Mouse (Mus musculus): ENCODE measurements around the gene Appl1. TPM values are rescaled to one million over a fixed set of nuclear protein-coding genes. Genes with fewer than 3 reads are reported as not detected.

The Appl1 gene
- total RNA-seq, 2 experiments from 2014 or later, result 5.2 to 14.8 TPM

DNA sequence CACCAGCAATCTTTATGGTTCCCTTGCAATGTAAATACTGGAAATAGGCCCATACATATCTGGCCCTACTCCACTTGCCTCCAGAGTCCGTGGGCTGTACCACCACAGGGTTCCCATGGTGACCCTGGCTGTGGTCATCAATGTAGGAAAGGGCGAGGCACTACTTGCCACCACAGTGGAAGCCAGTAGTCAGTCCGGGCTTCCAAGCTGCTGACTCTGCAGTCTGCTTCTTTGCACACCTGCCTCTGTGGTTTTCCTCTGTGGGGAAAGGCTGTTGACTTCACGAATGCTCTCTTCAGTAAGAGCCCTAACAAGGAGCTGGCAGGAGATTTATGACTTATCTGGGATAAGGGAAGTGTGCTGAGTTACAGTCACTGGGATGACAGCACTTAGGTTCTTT, 92.3 kb downstream of the Appl1 start:
- ATAC-seq (replicated peaks; ENCODE audit: low FRiP score, low TSS enrichment, poor library complexity, severe bottlenecking), result no peak

Other genes with a start within 250 kb of the Appl1 start
- gene Asb14, start 76.7 kb downstream of the Appl1 start, total RNA-seq (2014; fragmentation: Nextera tagmentation), result 0.85 TPM in 1 of 2 replicates, not detected in the other
- gene Asb14, start 76.7 kb downstream of the Appl1 start, total RNA-seq (2017), result not detected in 2 replicates
- not detected in 2 replicates for gene Hesx1, start 23.2 kb upstream of the Appl1 start, total RNA-seq (2014; fragmentation: Nextera tagmentation)
- gene Hesx1, start 23.2 kb upstream of the Appl1 start, total RNA-seq (2017), result not detected in 2 replicates
- gene Il17rd, start 67.7 kb upstream of the Appl1 start, total RNA-seq (2014; fragmentation: Nextera tagmentation), result 1.2 TPM in 1 of 2 replicates, not detected in the other
- not detected in 2 replicates for gene Il17rd, start 67.7 kb upstream of the Appl1 start, total RNA-seq (2017)
- 3.2 and 4.5 TPM in 2 replicates for gene Arhgef3, start 143.7 kb upstream of the Appl1 start, total RNA-seq (2014; fragmentation: Nextera tagmentation)
- 4.4 and 6.7 TPM in 2 replicates for gene Arhgef3, start 143.7 kb upstream of the Appl1 start, total RNA-seq (2017)